Mouse (Mus musculus) heart, postnatal 0 days (tissue): ENCODE results near the gene Rad50. TPM values are rescaled to one million over a fixed set of nuclear protein-coding genes. Genes with fewer than 3 reads are reported as not detected.
A peak's percentile ranks its signal among the peaks of the same experiment; 100 is the strongest.

Source experiments
- ATAC-seq: fragments of 200-750 bp; cut with Nextera tagmentation; 2 replicates; pipeline ENCODE4 v1.8.0; 2017; ENCODE audit warnings: low read depth, moderate number of reproducible peaks, moderate library complexity; ENCODE audit not compliant: insufficient read depth
- DNase-seq: peaks from one replicate; pipeline ENCODE4 v3.0.0-alpha.2; 2016; ENCODE audit warnings: low spot score
- H3K27ac ChIP-seq: fragments of 300-500 bp; sonication (generic); 2 replicates; pipeline ENCODE4 v1.5.1; 2014; ENCODE audit warnings: low read depth, mild to moderate bottlenecking
- H3K27me3 ChIP-seq: fragments of 300-500 bp; sonication (generic); 2 replicates; pipeline ENCODE4 v1.6.1; 2014; ENCODE audit warnings: low read length, mixed read lengths; ENCODE audit not compliant: control insufficient read depth, insufficient read depth
- H3K36me3 ChIP-seq: fragments of 300-500 bp; sonication (generic); replicated peaks from 2 replicates; pipeline ENCODE4 v1.6.1; 2014; ENCODE audit warnings: low read length, mixed read lengths; ENCODE audit not compliant: control insufficient read depth, insufficient read depth
- H3K4me1 ChIP-seq: fragments of 300-500 bp; sonication (generic); 2 replicates; pipeline ENCODE4 v1.6.1; 2014; ENCODE audit warnings: antibody characterized with exemption; ENCODE audit not compliant: control insufficient read depth, insufficient read depth
- H3K4me2 ChIP-seq: fragments of 300-500 bp; sonication (generic); 2 replicates; pipeline ENCODE4 v1.6.1; 2014; ENCODE audit warnings: low read depth, mild to moderate bottlenecking, low read length, moderate library complexity
- H3K4me3 ChIP-seq: fragments of 300-500 bp; sonication (generic); 2 replicates; pipeline ENCODE4 v1.5.1; 2014; ENCODE audit warnings: low read depth, low read length
- H3K9ac ChIP-seq: fragments of 300-500 bp; sonication (generic); replicated peaks from 2 replicates; pipeline ENCODE4 v1.6.1; 2014; ENCODE audit warnings: low read depth, low read length, mixed read lengths
- H3K9me3 ChIP-seq: fragments of 300-500 bp; sonication (generic); replicated peaks from 2 replicates; pipeline ENCODE4 v1.6.1; 2016; ENCODE audit warnings: low read length; ENCODE audit not compliant: control insufficient read depth
- CTCF ChIP-seq: IDR thresholded peaks from 2 replicates; pipeline ENCODE4 v1.5.1; 2016; ENCODE audit warnings: antibody characterized with exemption, control low read depth, low read depth
- EP300 ChIP-seq: IDR thresholded peaks from 2 replicates; pipeline ENCODE4 v1.6.1; 2016; ENCODE audit warnings: antibody characterized with exemption, low read depth
- WGBS: fragments of 180-500 bp; shearing (Covaris S2); extraction: QIAGEN DNeasy Blood & Tissue Kit; methylation state at CpG from one replicate; pipeline ENCODE4 v1.1.7; 2014; 5-methylcytosine and 5-hydroxymethylcytosine counted together
- polyA plus RNA-seq: library from polyadenylated mRNA; unstranded; fragments of >200 nt; fragmentation: Nextera tagmentation; extraction: Ambion mirVana; gene quantifications from 2 replicates; pipeline ENCODE4 v1.2.1, GENCODE M21; 2015
- total RNA-seq: library from RNA; depleted of rRNA; stranded (reverse); fragments of >200 nt; gene quantifications from 2 replicates; pipeline ENCODE4 v1.2.3, GENCODE M21; 2014; ENCODE audit warnings: low replicate concordance

Rad50 gene
- total and polyA plus RNA-seq, 2 experiments from 2014 or later = 5.9 to 14.9 TPM

DNA sequence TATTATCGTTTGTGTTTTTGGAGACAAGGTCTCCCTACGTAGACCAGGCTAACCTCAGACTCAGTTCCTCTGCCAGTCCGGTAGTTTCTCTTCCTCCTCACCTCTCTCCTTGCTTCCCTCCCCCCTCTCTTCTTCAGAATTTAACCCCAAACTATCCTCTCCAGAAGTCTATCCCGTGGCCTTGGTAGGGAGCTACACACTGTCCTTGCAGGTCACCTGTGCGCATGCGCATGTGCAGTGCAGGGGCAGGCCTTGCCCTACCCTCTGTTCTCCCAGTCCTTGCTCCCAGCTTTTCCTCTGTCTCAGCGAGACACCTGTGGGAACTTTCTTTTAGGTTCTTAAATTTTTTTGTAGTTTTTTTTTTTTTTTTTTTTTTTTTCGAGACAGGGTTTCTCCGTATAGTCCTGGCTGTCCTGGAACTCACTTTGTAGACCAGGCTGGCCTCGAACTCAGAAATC, 69.3 kb downstream of the Rad50 start:
- Histone ChIP-seq H3K4me2 (no peak overlapping the region), H3K9ac (no peak overlapping the region), H3K4me1 (0 out of 2 replicates have a peak, but pooled peaks cover 4% of the 10 kb centered on the region), H3K4me3 (no peak overlapping the region), H3K27ac (no peak overlapping the region), H3K9me3 (no peaks in the 10 kb centered on the region), H3K27me3 (peaks cover 31% of the 10 kb centered on the region), H3K36me3 (no peaks in the 10 kb centered on the region)
- DNase-seq (no peak), ATAC-seq (no peak)
- WGBS = 81% methylated on average over 10 of the region's 10 CpGs
- TF ChIP-seq EP300 (no peak), CTCF (no peak)

DNA sequence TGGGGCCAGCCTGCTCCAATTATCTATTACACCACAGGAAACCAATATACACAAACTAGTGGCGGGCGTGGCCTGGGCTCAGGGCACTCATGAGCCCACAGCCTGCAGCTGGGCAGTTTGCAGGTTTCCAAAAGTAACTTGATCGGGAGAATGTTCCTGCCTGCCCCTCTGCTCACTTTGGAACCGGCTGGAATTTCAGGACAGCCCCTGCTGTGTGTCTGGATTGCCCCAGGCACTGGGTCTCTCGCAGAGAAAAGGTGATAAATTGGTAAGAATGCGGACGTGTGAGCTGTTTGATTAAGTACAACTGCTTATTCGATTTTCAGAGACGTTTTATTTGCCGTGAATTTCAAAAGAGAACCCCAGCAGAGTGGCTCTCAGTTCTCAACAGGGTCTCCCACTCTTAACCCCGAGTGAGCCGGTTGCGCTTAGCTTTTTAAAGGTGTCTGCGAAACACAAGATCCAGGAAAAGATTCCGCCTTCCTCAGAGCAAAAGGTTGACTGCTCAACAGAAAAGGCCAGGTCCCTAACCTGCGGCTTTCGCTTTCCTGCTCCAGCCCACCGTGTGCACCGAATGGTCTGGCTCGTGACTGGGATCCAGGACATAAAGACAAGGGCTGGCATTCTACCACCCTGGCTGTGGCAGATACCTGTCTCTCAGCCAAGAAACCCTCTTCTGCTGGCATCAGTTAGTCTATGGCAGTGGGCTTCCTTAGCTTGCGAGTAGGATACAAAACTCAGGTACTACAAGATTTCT, 69.9 kb downstream of the Rad50 start:
- WGBS = 25% methylated on average over 21 of the region's 21 CpGs
- Histone ChIP-seq H3K4me2 (no peak overlapping the region), H3K9ac (no peak overlapping the region), H3K27ac (no peak overlapping the region), H3K27me3 (peaks cover 31% of the 10 kb centered on the region), H3K4me1 (0 out of 2 replicates have a peak, but pooled peaks cover 4% of the 10 kb centered on the region), H3K4me3 (no peak overlapping the region), H3K36me3 (no peaks in the 10 kb centered on the region), H3K9me3 (no peaks in the 10 kb centered on the region)
- ATAC-seq (no peak), DNase-seq (no peak)
- TF ChIP-seq CTCF (no peak), EP300 (no peak)

- DNase-seq (no peak), ATAC-seq (no peak)
- peaks cover 31% of the 10 kb centered on the region for H3K27me3 ChIP-seq
- TF ChIP-seq EP300 (no peak), CTCF (no peak)
- 0 out of 2 replicates have a peak, but pooled peaks cover 4% of the 10 kb centered on the region for H3K4me1 ChIP-seq
- H3K27ac ChIP-seq = no peak overlapping the region
- no peaks in the 10 kb centered on the region for H3K9me3 ChIP-seq
- whole genome bisulfite sequencing = 3% methylated on average over 40 of the region's 40 CpGs
- peak overlapping the region; percentile 43 for H3K4me3 ChIP-seq
- H3K36me3 ChIP-seq = no peaks in the 10 kb centered on the region
- no peak overlapping the region for H3K9ac ChIP-seq
- peak overlapping the region; percentile 65 for H3K4me2 ChIP-seq
Measured at GRCm38 (mm10) chr11:53636183-53636646, 70.9 kb downstream of the Rad50 start.

DNA sequence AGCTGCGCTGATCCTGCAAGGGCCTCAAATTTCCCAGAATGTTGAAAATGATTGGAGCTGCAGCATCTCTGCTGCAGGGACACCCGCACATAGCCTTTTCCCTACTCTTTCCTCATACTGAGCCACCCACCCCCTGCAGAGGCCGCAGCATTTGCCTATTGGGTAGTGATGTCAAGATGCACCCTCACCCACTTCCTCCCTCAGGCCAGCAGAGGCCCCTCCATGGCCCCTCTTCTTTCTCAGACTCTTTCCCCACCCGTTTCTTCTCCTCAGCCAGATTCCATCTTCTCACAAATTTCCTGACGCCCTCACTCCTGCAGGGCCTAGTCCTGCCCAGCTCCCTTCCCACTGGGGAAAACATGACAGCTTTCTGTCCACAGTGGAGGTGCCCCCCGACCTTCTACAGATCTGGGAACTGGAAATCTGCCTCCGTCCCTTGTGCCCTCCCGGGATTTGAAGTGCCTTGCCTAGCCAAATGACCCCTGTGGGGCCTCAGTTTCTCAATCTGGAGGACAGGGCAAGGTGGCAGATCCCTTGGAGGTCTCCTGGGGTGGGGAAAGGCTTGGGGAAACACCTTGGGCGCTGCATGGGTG, 71.4 kb downstream of the Rad50 start:
- Histone ChIP-seq H3K4me1 (0 out of 2 replicates have a peak, but pooled peaks cover 4% of the 10 kb centered on the region), H3K36me3 (no peaks in the 10 kb centered on the region), H3K9me3 (no peaks in the 10 kb centered on the region), H3K9ac (no peak overlapping the region), H3K27me3 (peaks cover 31% of the 10 kb centered on the region), H3K4me2 (peak overlapping the region; percentile 65), H3K27ac (no peak overlapping the region), H3K4me3 (peak overlapping the region; percentile 43)
- DNase-seq = no peak
- TF ChIP-seq EP300 (no peak), CTCF (no peak)
- ATAC-seq = no peak
- 55% methylated on average over 9 of the region's 9 CpGs for WGBS

- H3K9me3 ChIP-seq = no peaks in the 10 kb centered on the region
- no peak within 1 kb of the TSS for H3K27ac ChIP-seq
- H3K4me2 ChIP-seq = no peak within 1 kb of the TSS
- 0 out of 2 replicates have a peak, but pooled peaks cover 4% of the 10 kb centered on the region for H3K4me1 ChIP-seq
- H3K9ac ChIP-seq = no peak within 1 kb of the TSS
- ATAC-seq (no peak), DNase-seq (no peak)
- peaks cover 31% of the 10 kb centered on the region for H3K27me3 ChIP-seq
- TF ChIP-seq EP300 = no peak
- TF ChIP-seq CTCF = no peak
- H3K36me3 ChIP-seq = no peaks in the 10 kb centered on the region
- H3K4me3 ChIP-seq = no peak within 1 kb of the TSS
- WGBS = 92% methylated on average over 8 of the region's 8 CpGs
Measured at GRCm38 (mm10) chr11:53634556-53634955, 72.6 kb downstream of the Rad50 start, which contains the start of gene Il13. Gene Il13, minus strand, starts transcription at chr11:53634702.
